Mouse (Mus musculus): ENCODE results near the gene Vmn1r213. TPM values are rescaled to one million over a fixed set of nuclear protein-coding genes. Genes with fewer than 3 reads are reported as not detected.

The Vmn1r213 gene
- polyA plus RNA-seq (2015; fragmentation: Nextera tagmentation; extraction: Ambion mirVana): not detected in 2 replicates

DNA sequence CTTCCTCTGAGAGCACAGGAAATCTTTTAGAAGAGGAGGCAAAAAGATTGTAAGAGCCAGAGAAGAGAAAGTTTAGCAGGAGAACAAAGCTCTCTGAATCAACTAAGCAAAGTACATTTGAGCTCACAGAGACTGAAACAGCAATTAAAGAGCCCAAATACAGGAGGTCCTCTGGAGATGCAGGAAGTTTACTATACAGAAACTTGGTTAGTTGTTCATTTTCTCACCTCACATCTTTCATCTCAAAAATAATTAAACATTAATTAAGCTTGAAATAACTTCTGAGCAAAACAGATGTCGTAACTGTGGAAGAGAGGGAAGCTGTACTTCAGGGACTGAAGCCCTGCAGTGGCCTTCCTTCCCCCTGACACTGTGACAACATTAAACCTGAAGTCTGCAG is at the start of gene Vmn1r213:
TSS of gene Vmn1r213 (plus strand) at position 301 of the 400 bp plus-strand sequence.
- WGBS: 59% methylated on average over 1 of the region's 1 CpGs
- no peaks in the 10 kb centered on the region for H3K36me3 ChIP-seq (ENCODE audit: insufficient read depth, low read length)
- H3K4me1 ChIP-seq (ENCODE audit: insufficient read depth, low read length): no peaks in the 10 kb centered on the region

DNA sequence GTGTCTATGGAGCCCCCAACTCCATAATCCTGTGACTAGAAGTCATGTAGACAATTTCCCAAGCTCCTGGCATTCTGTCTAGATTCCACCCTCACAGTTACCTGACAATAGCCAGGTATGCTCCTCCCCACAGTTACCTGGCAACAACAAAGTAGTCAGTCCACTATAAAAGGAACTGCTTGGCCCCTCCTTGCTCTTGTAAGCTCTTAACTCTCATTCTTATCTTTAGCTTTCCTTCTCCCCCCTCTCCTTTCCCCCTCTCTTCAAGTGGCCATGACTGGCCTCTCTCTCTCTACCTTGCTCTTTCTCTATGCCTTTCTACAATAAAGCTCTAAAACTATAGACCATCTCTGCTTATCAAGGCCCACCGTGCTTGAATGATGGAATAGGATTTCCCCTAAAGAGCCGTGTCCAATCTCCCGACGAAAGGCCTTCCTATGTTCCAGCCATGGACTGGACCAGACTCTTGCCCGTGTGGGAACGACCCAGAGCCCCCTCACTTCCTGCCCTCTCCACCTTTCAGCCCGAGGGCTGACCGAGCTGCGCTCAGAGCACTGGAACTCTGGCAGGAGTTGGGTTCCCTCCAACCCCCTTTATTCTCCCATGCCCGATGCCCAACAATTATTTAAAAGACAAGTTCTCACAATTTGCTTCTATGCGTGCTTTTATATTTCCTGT is 17.1 kb upstream of the Vmn1r213 start:
- Histone ChIP-seq H3K4me1 (ENCODE audit: insufficient read depth, low read length) (no peaks in the 10 kb centered on the region), H3K4me2 (replicated peaks; ENCODE audit: low read depth, low read length) (no peak overlapping the region), H3K9me3 (ENCODE audit: low read length) (peaks cover 2% of the 10 kb centered on the region; the same call in 1 of the 2 replicates), H3K4me3 (ENCODE audit: low read length) (no peak overlapping the region), H3K9ac (replicated peaks; ENCODE audit: low read length) (no peak overlapping the region), H3K27me3 (ENCODE audit: insufficient read depth, low read length) (no peaks in the 10 kb centered on the region), H3K27ac (ENCODE audit: low read length) (no peak overlapping the region), H3K36me3 (ENCODE audit: insufficient read depth, low read length) (no peaks in the 10 kb centered on the region)
- 79% methylated on average over 11 of the region's 11 CpGs for WGBS
- no peak for ATAC-seq (ENCODE audit: low FRiP score, low TSS enrichment)

More for the DNA sequence above, at the start of gene Vmn1r213:
- H3K4me2 ChIP-seq (replicated peaks; ENCODE audit: low read depth, low read length): no peak within 1 kb of the TSS
- ATAC-seq (ENCODE audit: low FRiP score, low TSS enrichment): no peak
- no peak within 1 kb of the TSS for H3K9ac ChIP-seq (replicated peaks; ENCODE audit: low read length)
- no peaks in the 10 kb centered on the region for H3K9me3 ChIP-seq (ENCODE audit: low read length)
- H3K27ac ChIP-seq (ENCODE audit: low read length): no peak within 1 kb of the TSS
- no peak within 1 kb of the TSS for H3K4me3 ChIP-seq (ENCODE audit: low read length)
- no peaks in the 10 kb centered on the region for H3K27me3 ChIP-seq (ENCODE audit: insufficient read depth, low read length)

DNA sequence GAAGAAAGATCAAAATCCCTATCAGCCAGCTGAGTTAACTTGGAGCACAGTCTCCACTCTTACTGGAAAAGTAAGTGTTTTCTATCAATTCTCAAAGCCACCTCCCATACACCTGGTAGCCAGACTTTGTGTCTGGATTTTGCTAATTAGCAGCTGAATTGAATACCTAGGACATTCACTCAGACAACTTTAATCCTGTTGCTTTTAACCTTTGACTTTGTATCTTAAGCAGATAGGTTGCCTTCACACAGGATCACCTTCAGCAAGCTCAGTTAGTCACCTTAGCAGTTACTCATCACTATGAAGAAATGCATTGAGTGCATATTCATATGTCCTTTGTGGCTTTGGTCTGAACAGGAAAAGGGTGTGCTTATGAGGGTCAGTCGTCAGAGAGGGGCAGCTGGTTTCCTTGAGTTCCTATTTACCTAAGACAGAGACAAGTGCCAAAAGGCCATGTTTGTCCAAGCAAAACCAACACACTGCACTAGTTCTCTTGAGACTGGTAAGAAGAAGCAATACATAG is 15.2 kb upstream of the Vmn1r213 start:
- ATAC-seq (ENCODE audit: low FRiP score, low TSS enrichment): no peak
- Histone ChIP-seq H3K4me2 (replicated peaks; ENCODE audit: low read depth, low read length) (no peak overlapping the region), H3K27me3 (ENCODE audit: insufficient read depth, low read length) (no peaks in the 10 kb centered on the region), H3K9ac (replicated peaks; ENCODE audit: low read length) (no peak overlapping the region), H3K27ac (ENCODE audit: low read length) (no peak overlapping the region), H3K4me1 (ENCODE audit: insufficient read depth, low read length) (no peaks in the 10 kb centered on the region), H3K36me3 (ENCODE audit: insufficient read depth, low read length) (no peaks in the 10 kb centered on the region), H3K4me3 (ENCODE audit: low read length) (no peak overlapping the region), H3K9me3 (ENCODE audit: low read length) (peaks cover 4% of the 10 kb centered on the region; the same call in 1 of the 2 replicates)
- WGBS: 17% methylated on average over 1 of the region's 1 CpGs

DNA sequence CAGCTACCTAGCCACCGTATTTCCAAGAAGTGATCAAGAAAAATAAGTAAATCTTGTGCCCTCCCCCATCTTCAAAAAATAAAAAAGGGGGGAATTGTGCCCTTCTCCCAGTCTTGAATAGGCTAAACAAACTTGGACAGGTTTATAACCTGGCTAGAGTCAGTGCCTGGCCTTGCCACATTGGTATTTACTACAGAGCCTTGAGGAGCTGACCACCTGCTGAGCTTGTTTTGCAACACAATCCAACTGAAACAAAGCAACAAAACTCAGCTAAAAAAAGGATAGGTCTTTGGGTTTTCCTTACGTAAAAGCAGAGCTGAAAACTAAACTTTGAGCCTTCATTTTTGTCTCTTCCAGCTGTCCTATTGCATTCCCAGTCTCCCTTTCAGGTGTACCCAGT is 14.7 kb upstream of the Vmn1r213 start:
- H3K27ac ChIP-seq (ENCODE audit: low read length): no peak overlapping the region
- 26% methylated on average over 2 of the region's 2 CpGs for WGBS
- no peaks in the 10 kb centered on the region for H3K27me3 ChIP-seq (ENCODE audit: insufficient read depth, low read length)
- no peaks in the 10 kb centered on the region for H3K4me1 ChIP-seq (ENCODE audit: insufficient read depth, low read length)
- ATAC-seq (ENCODE audit: low FRiP score, low TSS enrichment): no peak
- peaks cover 6% of the 10 kb centered on the region; the same call in 1 of the 2 replicates for H3K9me3 ChIP-seq (ENCODE audit: low read length)
- H3K4me3 ChIP-seq (ENCODE audit: low read length): no peak overlapping the region
- H3K9ac ChIP-seq (replicated peaks; ENCODE audit: low read length): no peak overlapping the region
- H3K36me3 ChIP-seq (ENCODE audit: insufficient read depth, low read length): no peaks in the 10 kb centered on the region
- H3K4me2 ChIP-seq (replicated peaks; ENCODE audit: low read depth, low read length): no peak overlapping the region

DNA sequence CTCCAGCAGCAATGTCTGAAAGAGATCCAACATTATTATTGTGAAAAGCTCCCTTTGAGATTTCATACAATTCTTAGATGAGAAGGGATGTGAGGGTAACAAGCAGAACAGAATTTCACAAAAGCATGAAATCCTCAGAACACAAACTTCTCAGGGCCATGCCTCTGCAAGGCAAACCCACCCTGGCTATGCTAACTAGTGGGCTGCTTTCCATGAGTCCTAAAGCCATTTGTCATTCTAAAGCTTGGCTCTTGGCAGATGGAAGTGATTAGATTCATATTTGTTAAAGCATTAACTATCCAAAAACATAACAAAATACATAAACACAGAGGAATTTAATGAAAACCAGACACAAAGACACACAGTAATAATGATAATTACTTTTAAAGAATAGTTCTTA is 10.7 kb downstream of the Vmn1r213 start:
- no peak for ATAC-seq (ENCODE audit: low FRiP score, low TSS enrichment)

DNA sequence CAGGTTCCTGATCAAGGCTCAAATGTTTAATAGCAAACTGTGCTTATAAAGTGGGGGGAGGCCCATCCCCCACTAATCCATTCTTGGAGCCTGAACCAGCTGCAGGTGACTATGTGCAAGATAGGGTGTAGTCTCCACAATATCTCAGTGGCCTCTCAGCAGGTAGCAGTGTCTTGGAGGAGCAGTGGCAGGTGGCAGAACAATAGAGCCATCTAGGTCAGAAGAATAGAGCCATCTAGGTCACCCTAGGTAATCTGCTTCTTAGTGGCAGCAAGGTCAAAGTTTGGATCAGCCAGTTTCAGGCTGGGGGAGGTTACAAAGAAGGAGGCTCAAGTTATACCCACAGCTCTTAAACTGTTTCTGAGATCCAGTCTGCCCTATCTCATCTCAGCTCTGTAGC is 17.4 kb downstream of the Vmn1r213 start:
- no peak overlapping the region for H3K9ac ChIP-seq (replicated peaks; ENCODE audit: low read length)
- H3K9me3 ChIP-seq (ENCODE audit: low read length): no peaks in the 10 kb centered on the region
- H3K27ac ChIP-seq (ENCODE audit: low read length): no peak overlapping the region
- H3K4me2 ChIP-seq (replicated peaks; ENCODE audit: low read depth, low read length): no peak overlapping the region
- H3K4me1 ChIP-seq (ENCODE audit: insufficient read depth, low read length): no peaks in the 10 kb centered on the region
- no peaks in the 10 kb centered on the region for H3K36me3 ChIP-seq (ENCODE audit: insufficient read depth, low read length)
- no peak for ATAC-seq (ENCODE audit: low FRiP score, low TSS enrichment)
- H3K4me3 ChIP-seq (ENCODE audit: low read length): no peak overlapping the region
- no peaks in the 10 kb centered on the region for H3K27me3 ChIP-seq (ENCODE audit: insufficient read depth, low read length)

More for the DNA sequence above, 10.7 kb downstream of the Vmn1r213 start:
- Histone ChIP-seq H3K4me1 (ENCODE audit: insufficient read depth, low read length) (no peaks in the 10 kb centered on the region), H3K4me3 (ENCODE audit: low read length) (no peak overlapping the region), H3K36me3 (ENCODE audit: insufficient read depth, low read length) (no peaks in the 10 kb centered on the region), H3K9ac (replicated peaks; ENCODE audit: low read length) (no peak overlapping the region), H3K27me3 (ENCODE audit: insufficient read depth, low read length) (no peaks in the 10 kb centered on the region), H3K9me3 (ENCODE audit: low read length) (no peaks in the 10 kb centered on the region), H3K4me2 (replicated peaks; ENCODE audit: low read depth, low read length) (no peak overlapping the region), H3K27ac (ENCODE audit: low read length) (no peak overlapping the region)

DNA sequence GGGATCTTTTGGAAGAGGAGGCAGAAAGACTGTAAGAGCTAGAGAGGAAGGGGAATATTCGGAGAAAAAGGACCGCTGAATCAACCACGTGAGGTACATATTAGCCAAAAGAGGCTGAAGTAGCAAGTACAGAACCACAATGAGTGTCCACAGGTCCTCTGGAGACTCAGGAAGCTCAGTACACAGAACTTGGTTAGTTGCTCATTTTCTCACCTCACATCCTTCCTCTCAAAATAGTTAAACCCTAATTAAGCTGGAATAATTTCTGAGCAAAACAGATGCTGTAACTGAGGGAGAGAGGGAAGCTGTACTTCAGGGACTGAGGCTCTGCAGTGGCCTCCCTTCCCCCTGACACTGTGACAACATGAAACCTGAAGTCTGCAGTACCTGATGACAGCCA is 22.7 kb downstream of the Vmn1r213 start, which contains the start of gene Vmn1r214:
TSS of gene Vmn1r214 (plus strand) at position 301 of the 400 bp plus-strand sequence.
- no peak within 1 kb of the TSS for H3K9ac ChIP-seq (replicated peaks; ENCODE audit: low read length)
- no peak within 1 kb of the TSS for H3K4me2 ChIP-seq (replicated peaks; ENCODE audit: low read depth, low read length)
- no peaks in the 10 kb centered on the region for H3K4me1 ChIP-seq (ENCODE audit: insufficient read depth, low read length)
- no peaks in the 10 kb centered on the region for H3K9me3 ChIP-seq (ENCODE audit: low read length)
- no peaks in the 10 kb centered on the region for H3K36me3 ChIP-seq (ENCODE audit: insufficient read depth, low read length)
- no peak for ATAC-seq (ENCODE audit: low FRiP score, low TSS enrichment)
- no peaks in the 10 kb centered on the region for H3K27me3 ChIP-seq (ENCODE audit: insufficient read depth, low read length)
- H3K27ac ChIP-seq (ENCODE audit: low read length): no peak within 1 kb of the TSS
- WGBS: 90% methylated on average over 3 of the region's 3 CpGs
- no peak within 1 kb of the TSS for H3K4me3 ChIP-seq (ENCODE audit: low read length)

DNA sequence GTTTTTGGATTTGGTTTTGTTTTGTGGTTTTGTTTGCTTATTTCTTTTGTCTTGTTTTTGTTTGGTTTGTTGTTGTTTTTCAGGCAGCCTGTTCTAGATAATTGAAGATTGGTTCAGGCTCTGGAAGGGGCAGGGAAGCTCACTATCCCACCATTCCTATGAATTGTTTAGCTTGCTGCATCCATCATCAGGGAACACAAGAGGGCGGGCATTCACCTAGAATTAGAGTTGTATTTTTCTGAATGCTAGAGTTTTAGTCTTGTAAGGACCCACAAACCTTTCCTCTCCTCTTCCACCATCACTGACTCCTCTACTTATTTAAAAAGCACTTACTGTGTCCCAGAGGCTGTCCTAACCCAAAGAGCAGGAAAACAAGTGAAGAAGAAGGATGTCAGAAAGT is 50.3 kb downstream of the Vmn1r213 start:
- H3K4me2 ChIP-seq (replicated peaks; ENCODE audit: low read depth, low read length): no peak overlapping the region
- no peaks in the 10 kb centered on the region for H3K27me3 ChIP-seq (ENCODE audit: insufficient read depth, low read length)
- 52% methylated on average over 1 of the region's 1 CpGs for WGBS
- no peaks in the 10 kb centered on the region for H3K4me1 ChIP-seq (ENCODE audit: insufficient read depth, low read length)
- H3K4me3 ChIP-seq (ENCODE audit: low read length): no peak overlapping the region
- H3K27ac ChIP-seq (ENCODE audit: low read length): no peak overlapping the region
- no peaks in the 10 kb centered on the region for H3K9me3 ChIP-seq (ENCODE audit: low read length)
- no peaks in the 10 kb centered on the region for H3K36me3 ChIP-seq (ENCODE audit: insufficient read depth, low read length)
- H3K9ac ChIP-seq (replicated peaks; ENCODE audit: low read length): no peak overlapping the region
- ATAC-seq (ENCODE audit: low FRiP score, low TSS enrichment): no peak
